Mouse (Mus musculus) intestine, postnatal 0 days (tissue): ENCODE results near the gene Asb17. TPM values are rescaled to one million over a fixed set of nuclear protein-coding genes. Genes with fewer than 3 reads are reported as not detected.

Experiments
- ATAC-seq: fragments of 200-750 bp; cut with Nextera tagmentation; 2 replicates; pipeline ENCODE4 v1.8.0; 2017; ENCODE audit warnings: mild to moderate bottlenecking, moderate TSS enrichment, moderate library complexity
- H3K27ac ChIP-seq: fragments of 300-500 bp; sonication (generic); 2 replicates; pipeline ENCODE4 v1.5.1; 2014; ENCODE audit warnings: mild to moderate bottlenecking, low read depth, low read length, moderate library complexity
- H3K27me3 ChIP-seq: fragments of 300-500 bp; sonication (generic); replicated peaks from 2 replicates; pipeline ENCODE4 v1.6.1; 2014; ENCODE audit warnings: low read length, mixed read lengths; ENCODE audit not compliant: control insufficient read depth, insufficient read depth
- H3K36me3 ChIP-seq: fragments of 300-500 bp; sonication (generic); 2 replicates; pipeline ENCODE4 v1.6.1; 2014; ENCODE audit warnings: mild to moderate bottlenecking, moderate library complexity; ENCODE audit not compliant: control insufficient read depth, insufficient read depth
- H3K4me1 ChIP-seq: fragments of 300-500 bp; sonication (generic); replicated peaks from 2 replicates; pipeline ENCODE4 v1.6.1; 2014; ENCODE audit warnings: antibody characterized with exemption, low read length, mixed read lengths; ENCODE audit not compliant: control insufficient read depth, insufficient read depth
- H3K4me2 ChIP-seq: fragments of 300-500 bp; sonication (generic); replicated peaks from 2 replicates; pipeline ENCODE4 v1.6.1; 2014; ENCODE audit warnings: low read depth, mild to moderate bottlenecking, moderate library complexity
- H3K4me3 ChIP-seq: fragments of 300-500 bp; sonication (generic); 2 replicates; pipeline ENCODE4 v1.5.1; 2014; ENCODE audit warnings: low read depth, low read length
- H3K9ac ChIP-seq: fragments of 300-500 bp; sonication (generic); 2 replicates; pipeline ENCODE4 v1.6.1; 2014; ENCODE audit warnings: mild to moderate bottlenecking, low read depth, low read length
- H3K9me3 ChIP-seq: fragments of 300-500 bp; sonication (generic); 2 replicates; pipeline ENCODE4 v1.6.1; 2016; ENCODE audit warnings: mixed run types; ENCODE audit not compliant: control insufficient read depth
- CTCF ChIP-seq: sonication (generic); IDR thresholded peaks from 2 replicates; pipeline ENCODE4 v1.5.1; 2016; ENCODE audit warnings: low read depth, mild to moderate bottlenecking, control low read depth, antibody characterized with exemption, moderate library complexity
- WGBS: fragments of 180-500 bp; shearing (Covaris S2); extraction: QIAGEN DNeasy Blood & Tissue Kit; methylation state at CpG from one replicate; pipeline ENCODE4 v1.1.7; 2014; 5-methylcytosine and 5-hydroxymethylcytosine counted together
- polyA plus RNA-seq: library from polyadenylated mRNA; unstranded; fragments of >200 nt; fragmentation: Nextera tagmentation; extraction: Ambion mirVana; gene quantifications from 2 replicates; pipeline ENCODE4 v1.2.1, GENCODE M21; 2015

The Asb17 gene
- polyA plus RNA-seq, 1 experiment from 2014 or later, result not detected

- Histone ChIP-seq H3K4me1 (no peaks in the 10 kb centered on the region), H3K27ac (no peak overlapping the region), H3K4me3 (no peak overlapping the region), H3K4me2 (no peak overlapping the region), H3K9ac (no peak overlapping the region), H3K27me3 (no peaks in the 10 kb centered on the region), H3K9me3 (no peaks in the 10 kb centered on the region), H3K36me3 (no peaks in the 10 kb centered on the region)
- peak; percentile 36 for ATAC-seq
- 76% methylated on average over 11 of the region's 11 CpGs for WGBS
- TF ChIP-seq CTCF, result peak; percentile 74
Observed at GRCm38 (mm10) chr3:153831014-153831872, 12.8 kb upstream of the Asb17 start.

GRCm38 (mm10) chr3:153831873-153832653, 11.9 kb upstream of the Asb17 start:
- 69% methylated on average over 4 of the region's 4 CpGs for WGBS
- Histone ChIP-seq H3K27ac (no peak overlapping the region), H3K27me3 (no peaks in the 10 kb centered on the region), H3K36me3 (no peaks in the 10 kb centered on the region), H3K4me3 (no peak overlapping the region), H3K4me2 (no peak overlapping the region), H3K9me3 (no peaks in the 10 kb centered on the region), H3K9ac (no peak overlapping the region), H3K4me1 (no peaks in the 10 kb centered on the region)
- ATAC-seq, result no peak
- no peak for TF ChIP-seq CTCF

GRCm38 (mm10) chr3:153832654-153832945, 11.4 kb upstream of the Asb17 start:
- 74% methylated on average over 6 of the region's 6 CpGs for WGBS
- no peaks in the 10 kb centered on the region for H3K9me3 ChIP-seq
- no peak for TF ChIP-seq CTCF
- no peak overlapping the region for H3K4me3 ChIP-seq
- H3K27me3 ChIP-seq, result no peaks in the 10 kb centered on the region
- H3K36me3 ChIP-seq, result no peaks in the 10 kb centered on the region
- no peak overlapping the region for H3K27ac ChIP-seq
- H3K4me1 ChIP-seq, result no peaks in the 10 kb centered on the region
- ATAC-seq, result no peak
- no peak overlapping the region for H3K4me2 ChIP-seq
- H3K9ac ChIP-seq, result no peak overlapping the region

GRCm38 (mm10) chr3:153834071-153834470, 9.9 kb upstream of the Asb17 start:
- Histone ChIP-seq H3K9me3 (no peaks in the 10 kb centered on the region), H3K4me3 (no peak overlapping the region), H3K27ac (no peak overlapping the region), H3K4me1 (no peaks in the 10 kb centered on the region), H3K4me2 (no peak overlapping the region), H3K27me3 (no peaks in the 10 kb centered on the region), H3K36me3 (no peaks in the 10 kb centered on the region), H3K9ac (no peak overlapping the region)
- no peak for TF ChIP-seq CTCF
- WGBS, result 90% methylated on average over 4 of the region's 4 CpGs
- ATAC-seq, result no peak

- H3K4me3 ChIP-seq, result no peak overlapping the region
- no peaks in the 10 kb centered on the region for H3K27me3 ChIP-seq
- H3K9me3 ChIP-seq, result no peaks in the 10 kb centered on the region
- ATAC-seq, result no peak
- H3K9ac ChIP-seq, result no peak overlapping the region
- peak; percentile 91 for TF ChIP-seq CTCF
- WGBS, result 72% methylated on average over 7 of the region's 7 CpGs
- H3K4me2 ChIP-seq, result no peak overlapping the region
- no peaks in the 10 kb centered on the region for H3K4me1 ChIP-seq
- no peaks in the 10 kb centered on the region for H3K36me3 ChIP-seq
- no peak overlapping the region for H3K27ac ChIP-seq
Observed at GRCm38 (mm10) chr3:153835455-153836086, 8.4 kb upstream of the Asb17 start.

- TF ChIP-seq CTCF, result no peak
- ATAC-seq, result no peak
- Histone ChIP-seq H3K4me3 (no peak overlapping the region), H3K4me1 (no peaks in the 10 kb centered on the region), H3K27ac (no peak overlapping the region), H3K9me3 (no peaks in the 10 kb centered on the region), H3K36me3 (no peaks in the 10 kb centered on the region), H3K9ac (no peak overlapping the region), H3K27me3 (no peaks in the 10 kb centered on the region), H3K4me2 (no peak overlapping the region)
- WGBS, result 83% methylated on average over 3 of the region's 3 CpGs
Observed at GRCm38 (mm10) chr3:153836316-153836715, 7.7 kb upstream of the Asb17 start.
